Mouse (Mus musculus) megakaryocyte, embryonic 14.5 days (primary cell): Measurements from ENCODE around the gene Adamtsl4. TPM values are rescaled to one million over a fixed set of nuclear protein-coding genes. Genes with fewer than 3 reads are reported as not detected.
"Not testable (repeated sequence)": the region's sequence is repeated elsewhere in the genome, so short reads cannot be mapped to it uniquely, and the experiment has no call there.

Source experiments
- H3K27me3 ChIP-seq: replicated peaks from 2 replicates; pipeline ENCODE3; 2012; ENCODE audit warnings: inconsistent platforms
- H3K36me3 ChIP-seq: replicated peaks from 2 replicates; pipeline ENCODE3; 2012; ENCODE audit warnings: low read length, inconsistent platforms, mixed read lengths
- H3K4me1 ChIP-seq: 2 replicates; pipeline ENCODE4 v1.6.1; 2012; ENCODE audit warnings: inconsistent platforms
- H3K4me3 ChIP-seq: replicated peaks from 2 replicates; pipeline ENCODE3; 2012; ENCODE audit warnings: moderate library complexity, mild to moderate bottlenecking, inconsistent platforms
- H3K9me3 ChIP-seq: 2 replicates; pipeline ENCODE4 v1.6.1; 2012; ENCODE audit warnings: inconsistent platforms
- FLI1 ChIP-seq: IDR thresholded peaks from 2 replicates; pipeline ENCODE4 v1.6.1; 2012; ENCODE audit warnings: low read length, inconsistent platforms, mixed read lengths
- GATA1 ChIP-seq: IDR thresholded peaks from 3 replicates; pipeline ENCODE4 v1.6.1; 2012; ENCODE audit warnings: mixed read lengths, low read length, inconsistent platforms, borderline replicate concordance
- polyA plus RNA-seq: library from polyadenylated mRNA; stranded (reverse); fragments of >175 nt; gene quantifications from 2 replicates; pipeline ENCODE4 v1.2.3, GENCODE M21; 2012; ENCODE audit warnings: low replicate concordance; ENCODE audit not compliant: insufficient read depth

Adamtsl4 gene
- polyA plus RNA-seq, 1 experiment, result 0.83 TPM

- no peak for TF ChIP-seq FLI1
- TF ChIP-seq GATA1, result no peak
- H3K36me3 ChIP-seq, result peaks cover 35% of the 10 kb centered on the region
- no peaks in the 10 kb centered on the region for H3K27me3 ChIP-seq
- no peaks in the 10 kb centered on the region for H3K9me3 ChIP-seq
- no peak overlapping the region for H3K4me3 ChIP-seq
- H3K4me1 ChIP-seq, result peaks cover 75% of the 10 kb centered on the region
These were observed 32.3 kb downstream of the Adamtsl4 start for GRCm38 (mm10) chr3:95655437-95655836.

- H3K36me3 ChIP-seq, result peaks cover 25% of the 10 kb centered on the region
- H3K27me3 ChIP-seq, H3K9me3 ChIP-seq, H3K4me3 ChIP-seq: not testable (repeated sequence)
- peaks cover 86% of the 10 kb centered on the region for H3K4me1 ChIP-seq
These were observed 33.3 kb downstream of the Adamtsl4 start for GRCm38 (mm10) chr3:95654371-95654770.

GRCm38 (mm10) chr3:95653473-95654034 is 34.2 kb downstream of the Adamtsl4 start:
- Histone ChIP-seq H3K36me3 (peaks cover 25% of the 10 kb centered on the region), H3K4me3 (no peak overlapping the region), H3K27me3 (no peaks in the 10 kb centered on the region), H3K4me1 (peaks cover 90% of the 10 kb centered on the region), H3K9me3 (no peaks in the 10 kb centered on the region)
- TF ChIP-seq FLI1, result no peak
- no peak for TF ChIP-seq GATA1

- no peak for TF ChIP-seq GATA1
- TF ChIP-seq FLI1, result no peak
- Histone ChIP-seq H3K36me3 (peaks cover 31% of the 10 kb centered on the region), H3K4me3 (no peak overlapping the region), H3K27me3 (no peaks in the 10 kb centered on the region), H3K9me3 (no peaks in the 10 kb centered on the region), H3K4me1 (peaks cover 93% of the 10 kb centered on the region)
These were observed 34.8 kb downstream of the Adamtsl4 start for GRCm38 (mm10) chr3:95652871-95653270.

- Histone ChIP-seq H3K9me3 (no peaks in the 10 kb centered on the region), H3K4me3 (no peak overlapping the region), H3K4me1 (peaks cover 87% of the 10 kb centered on the region), H3K27me3 (no peaks in the 10 kb centered on the region), H3K36me3 (peaks cover 27% of the 10 kb centered on the region)
- TF ChIP-seq GATA1 (no peak), FLI1 (no peak)
These were observed 35.4 kb downstream of the Adamtsl4 start for GRCm38 (mm10) chr3:95652204-95652811.

GRCm38 (mm10) chr3:95651391-95652203 is 36.1 kb downstream of the Adamtsl4 start:
- no peaks in the 10 kb centered on the region for H3K9me3 ChIP-seq
- H3K4me1 ChIP-seq, result peaks cover 80% of the 10 kb centered on the region
- TF ChIP-seq FLI1 (no peak), GATA1 (no peak)
- H3K4me3 ChIP-seq, result no peak overlapping the region
- H3K36me3 ChIP-seq, result peaks cover 25% of the 10 kb centered on the region
- no peaks in the 10 kb centered on the region for H3K27me3 ChIP-seq

GRCm38 (mm10) chr3:95651033-95651373 is 36.7 kb downstream of the Adamtsl4 start:
- no peaks in the 10 kb centered on the region for H3K9me3 ChIP-seq
- H3K4me3 ChIP-seq, result peak overlapping the region; percentile 76
- H3K36me3 ChIP-seq, result peaks cover 29% of the 10 kb centered on the region
- peaks cover 81% of the 10 kb centered on the region for H3K4me1 ChIP-seq
- H3K27me3 ChIP-seq, result no peaks in the 10 kb centered on the region
- TF ChIP-seq GATA1 (no peak), FLI1 (no peak)

- Histone ChIP-seq H3K4me1 (peaks cover 81% of the 10 kb centered on the region), H3K4me3 (peak overlapping the region; percentile 76), H3K27me3 (no peaks in the 10 kb centered on the region), H3K36me3 (peaks cover 26% of the 10 kb centered on the region), H3K9me3 (no peaks in the 10 kb centered on the region)
- TF ChIP-seq GATA1 (no peak), FLI1 (no peak)
These were observed 37.3 kb downstream of the Adamtsl4 start for GRCm38 (mm10) chr3:95650276-95651032.

GRCm38 (mm10) chr3:95648016-95648415 is 39.7 kb downstream of the Adamtsl4 start:
- no peaks in the 10 kb centered on the region for H3K9me3 ChIP-seq
- TF ChIP-seq FLI1 (no peak), GATA1 (no peak)
- H3K4me3 ChIP-seq, result no peak overlapping the region
- no peaks in the 10 kb centered on the region for H3K27me3 ChIP-seq
- H3K4me1 ChIP-seq, result peaks cover 81% of the 10 kb centered on the region
- peaks cover 18% of the 10 kb centered on the region for H3K36me3 ChIP-seq
